Mouse (Mus musculus): ENCODE results near the gene Car12.
"Not testable (repeated sequence)": the region's sequence is repeated elsewhere in the genome, so short reads cannot be mapped to it uniquely, and the experiment has no call there.

Gene Car12

DNA sequence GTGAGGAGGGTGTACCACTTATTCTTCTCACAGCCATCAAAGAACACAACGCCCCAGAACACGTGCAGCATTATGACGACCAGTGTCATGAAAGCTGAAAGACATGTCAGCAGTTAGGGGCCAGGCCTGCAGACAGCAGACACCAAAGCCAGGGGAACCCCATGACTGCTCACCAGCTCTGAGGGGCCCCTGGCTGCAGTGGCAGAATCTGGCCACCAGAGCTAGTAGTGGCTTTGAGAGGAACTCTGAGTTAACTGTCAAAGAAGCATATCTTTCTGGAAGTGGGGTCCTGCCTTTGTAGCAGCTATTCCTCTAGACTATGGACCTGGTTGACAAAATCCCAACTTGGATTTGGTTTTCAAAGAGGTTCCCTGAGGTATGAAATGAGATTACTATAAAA, 71.1 kb downstream of the Car12 start:
- not testable (repeated sequence) for DNase-seq

DNA sequence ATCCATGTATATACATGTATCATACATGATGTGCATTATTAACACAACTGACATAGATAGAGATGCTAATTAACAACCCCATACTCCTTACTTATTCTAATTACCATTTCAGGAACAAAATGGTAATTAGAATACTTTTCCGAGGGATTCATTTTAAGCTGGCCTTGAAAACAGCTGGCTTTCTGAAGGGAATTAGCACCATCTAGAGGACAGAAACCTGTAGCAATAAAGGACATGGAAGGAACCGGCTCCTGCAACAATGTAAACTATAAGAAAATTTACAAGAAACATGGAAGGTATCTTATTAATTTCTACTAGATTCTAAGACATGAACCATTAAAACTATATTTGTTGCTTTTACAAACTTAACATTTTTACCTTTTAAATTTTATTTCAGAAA, 74.3 kb downstream of the Car12 start:
- DNase-seq, result no peak

DNA sequence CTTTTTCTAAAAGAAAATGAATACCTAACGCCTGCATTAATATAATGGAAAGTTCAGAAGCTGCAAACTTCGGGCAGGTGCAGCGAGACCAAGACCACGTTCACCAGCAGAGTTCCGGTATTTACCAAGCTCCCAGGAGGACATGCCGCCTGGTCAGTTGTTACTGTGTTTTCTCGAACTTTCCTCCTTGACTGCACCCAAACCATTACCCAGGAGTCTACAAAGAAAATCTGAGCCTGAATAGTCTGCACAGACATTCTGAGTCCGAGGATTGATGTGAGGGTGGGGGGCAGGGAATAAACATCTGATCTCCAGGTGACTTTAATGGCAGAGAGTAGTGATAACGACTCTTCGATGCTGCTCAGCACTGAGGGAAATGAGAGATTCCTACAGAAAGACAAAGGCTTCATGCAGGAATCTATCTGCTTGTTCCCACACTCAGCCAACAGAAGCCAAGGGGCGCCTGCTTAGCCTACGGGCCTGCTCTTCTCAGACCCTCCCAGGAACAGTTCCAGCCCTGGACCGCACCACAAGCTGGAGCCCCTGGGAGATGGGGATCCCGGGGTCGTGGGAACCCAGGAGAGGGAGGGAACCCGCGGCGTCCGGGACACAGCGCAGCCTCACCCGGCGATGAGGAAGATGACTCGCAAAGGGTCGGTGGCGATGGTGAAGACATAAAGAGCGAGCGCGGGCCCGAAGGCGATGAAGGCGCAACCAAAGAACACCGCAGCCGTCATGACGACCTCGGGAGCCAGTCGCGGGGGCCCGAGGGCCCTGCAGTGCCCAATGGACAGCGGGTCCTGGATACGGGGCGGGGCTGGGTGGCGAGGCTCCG, 81.4 kb downstream of the Car12 start:
- peak; percentile 5 for DNase-seq

DNA sequence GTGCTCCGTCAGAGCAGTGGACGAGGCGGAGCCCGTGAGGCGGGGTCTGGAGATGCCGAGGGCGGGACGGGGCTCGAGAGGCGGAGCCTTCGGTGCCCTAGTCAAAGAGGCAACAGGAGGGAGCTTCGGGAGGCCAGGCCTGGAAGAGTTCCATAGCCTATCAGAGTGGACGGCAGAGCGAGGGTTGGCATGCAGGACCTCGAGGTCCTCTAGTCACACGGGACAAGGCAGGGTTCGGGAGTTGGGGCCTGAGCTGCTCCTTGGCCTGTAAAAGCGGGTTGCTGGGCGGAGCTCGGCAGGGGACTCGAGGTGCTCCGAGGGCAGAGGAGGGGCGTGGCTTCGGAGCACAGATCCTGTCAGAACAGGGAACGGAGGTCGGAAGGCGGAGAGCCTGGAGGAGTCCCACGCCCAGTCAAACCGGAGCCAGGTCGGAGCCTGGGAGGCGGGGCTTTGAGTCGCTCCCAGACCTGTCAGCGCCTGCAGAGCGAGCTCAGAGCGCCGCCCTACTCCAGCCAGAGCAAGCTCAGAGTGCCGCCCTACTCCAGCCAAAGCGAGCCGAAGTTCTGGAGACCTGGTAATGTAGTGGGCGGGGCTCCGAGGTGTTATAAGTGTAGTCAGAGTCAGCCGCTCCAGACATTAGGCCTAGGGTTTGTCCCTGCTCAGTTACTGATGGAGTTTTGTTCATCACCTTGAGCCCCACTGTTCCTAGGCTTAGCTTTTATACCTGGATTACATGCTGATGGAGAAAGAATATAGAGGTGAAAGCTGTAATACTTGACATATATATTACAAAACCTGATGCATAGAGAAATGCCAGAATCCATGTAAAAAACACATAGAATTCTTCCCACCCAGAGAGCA, 82.2 kb downstream of the Car12 start, which contains the start of gene Aph1b:
Gene Aph1b, minus strand, starts transcription at position 27 of the 861 bp plus-strand sequence.
- DNase-seq, result peak; percentile 86

DNA sequence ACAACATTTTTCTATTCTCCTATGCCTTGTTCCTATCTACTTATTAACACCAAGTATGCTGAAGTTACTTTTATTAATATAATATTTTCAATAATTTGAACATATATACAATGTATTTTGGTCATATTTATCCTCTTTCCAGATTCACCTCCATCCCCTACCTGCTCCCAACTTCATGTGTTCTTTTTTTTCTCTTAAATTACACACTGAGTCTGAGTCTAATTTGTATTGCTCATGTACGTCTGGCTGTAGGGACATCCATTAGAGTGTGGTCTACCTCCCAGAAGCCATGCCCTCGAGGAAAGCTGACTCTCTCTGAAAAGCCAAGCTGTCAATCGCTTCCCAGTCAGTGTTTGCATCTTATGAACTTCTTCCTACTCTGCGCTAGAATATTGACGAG, 83.3 kb downstream of the Car12 start, which contains the start of gene Gm10647:
Gene Gm10647, plus strand, starts transcription at position 301 of the 400 bp plus-strand sequence.
- DNase-seq, result no peak

DNA sequence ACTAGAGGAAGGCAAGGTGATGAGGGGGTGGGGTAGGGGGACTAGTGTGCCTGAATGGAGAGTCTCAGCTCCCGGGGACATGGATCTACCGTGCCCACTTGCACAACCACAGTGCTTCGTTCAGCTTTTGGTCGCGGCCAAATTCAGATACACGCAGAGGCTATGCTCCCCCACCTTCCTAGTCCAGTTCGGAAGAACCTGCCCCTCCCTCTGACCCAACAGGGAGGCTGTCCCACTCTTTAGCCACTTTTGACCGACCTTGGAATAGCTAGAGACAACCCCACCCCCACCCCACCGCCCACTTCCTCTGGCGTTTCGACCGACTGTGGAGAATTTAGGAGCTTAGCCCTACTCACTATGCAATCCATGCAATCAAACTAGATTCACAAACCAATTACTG, 88.5 kb downstream of the Car12 start:
- no peak for DNase-seq

DNA sequence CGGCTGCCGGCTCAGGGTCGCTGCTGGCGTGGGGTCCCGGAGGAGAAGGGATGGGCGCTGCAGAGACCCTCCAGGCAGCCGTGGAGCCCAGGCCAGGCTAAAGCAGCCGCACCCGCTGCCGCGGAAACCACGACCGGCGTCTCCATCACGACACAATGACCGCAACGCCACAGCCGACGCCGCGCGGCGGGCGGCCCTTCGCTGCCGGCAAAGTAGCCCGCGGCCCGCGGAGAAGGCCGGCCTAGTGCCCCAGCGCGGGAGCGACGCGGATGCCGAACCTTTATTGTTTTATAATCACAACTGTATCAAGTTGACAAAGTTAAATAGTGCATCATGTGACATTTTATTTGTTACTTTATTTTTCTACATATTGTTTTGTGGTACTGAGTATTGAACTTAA, 92.5 kb downstream of the Car12 start:
- DNase-seq, result peak; percentile 5

DNA sequence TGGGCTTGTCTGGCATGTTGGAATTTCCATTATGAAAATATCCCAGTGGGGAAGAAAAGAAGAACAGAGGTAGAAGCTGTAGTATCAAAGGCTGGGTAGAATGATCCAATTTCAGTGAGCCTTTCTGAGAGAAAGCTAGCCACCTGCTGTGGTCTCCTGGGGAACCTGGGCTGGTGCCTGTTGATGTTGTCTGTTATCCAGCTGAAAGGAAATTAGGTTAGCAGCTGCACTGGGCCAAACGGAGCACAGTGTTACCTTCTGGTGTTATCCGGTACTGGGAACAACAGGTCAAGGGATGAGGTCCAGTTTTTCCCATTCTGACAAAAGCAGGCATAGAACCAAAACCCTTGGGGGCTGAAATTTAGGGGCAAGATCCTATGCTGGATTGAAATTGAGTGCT, 99.9 kb downstream of the Car12 start:
- no peak for DNase-seq

Measured in right cerebral cortex, postnatal 4 days (tissue).